Mouse (Mus musculus): ENCODE results near the gene Ddr1. TPM values are rescaled to one million over a fixed set of nuclear protein-coding genes. Genes with fewer than 3 reads are reported as not detected.

Gene Ddr1
- polyA plus RNA-seq (2015; fragmentation: Nextera tagmentation; extraction: Ambion mirVana) = 47.1 and 57.9 TPM in 2 replicates

DNA sequence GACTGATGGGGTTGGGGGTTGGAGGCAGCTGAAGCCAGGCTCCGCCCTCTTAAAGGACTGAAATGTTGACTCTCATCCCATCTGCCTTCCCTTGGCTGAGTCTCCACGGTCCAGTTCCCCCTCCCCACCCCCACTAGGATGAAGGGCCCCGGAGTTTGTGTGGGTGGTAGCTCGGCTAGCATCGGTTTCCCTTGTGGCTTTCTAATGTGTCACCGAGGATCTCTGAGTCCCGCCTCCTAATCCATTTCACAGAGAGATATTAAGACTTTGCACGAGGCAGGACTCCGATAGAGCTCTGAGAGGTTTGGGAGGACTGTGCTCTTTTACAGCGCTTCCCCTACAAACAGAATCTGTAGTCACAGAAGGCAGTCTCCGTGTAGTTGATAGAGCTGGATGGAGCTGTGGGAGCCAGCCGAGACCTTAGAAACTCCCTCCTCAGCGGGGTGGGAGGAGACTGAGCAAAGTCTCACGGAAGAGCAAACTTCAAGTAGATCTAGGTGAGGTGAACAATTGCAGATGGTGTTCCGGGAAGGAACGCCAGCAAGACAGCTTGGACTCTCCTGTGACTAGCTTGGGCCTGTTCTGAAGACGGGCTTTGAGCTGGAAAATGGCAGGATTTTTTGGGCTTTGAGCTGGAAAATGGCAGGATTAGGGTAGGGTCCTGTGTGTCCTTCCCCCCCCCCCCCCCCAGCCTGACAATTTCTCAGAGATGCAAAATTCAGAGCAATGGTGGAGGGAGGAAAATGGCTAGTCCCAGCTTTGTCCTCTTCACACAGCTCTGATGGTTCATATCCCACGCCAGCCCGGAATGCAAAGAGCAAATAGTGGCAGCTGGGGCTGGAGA lies at the start of gene Ddr1:
Gene Ddr1 (minus strand): TSS at position 1 of the 844 bp plus-strand sequence.
- ATAC-seq (ENCODE audit: low FRiP score, low read depth) = peak; percentile 49
- peaks cover 46% of the 10 kb centered on the region for H3K4me1 ChIP-seq

DNA sequence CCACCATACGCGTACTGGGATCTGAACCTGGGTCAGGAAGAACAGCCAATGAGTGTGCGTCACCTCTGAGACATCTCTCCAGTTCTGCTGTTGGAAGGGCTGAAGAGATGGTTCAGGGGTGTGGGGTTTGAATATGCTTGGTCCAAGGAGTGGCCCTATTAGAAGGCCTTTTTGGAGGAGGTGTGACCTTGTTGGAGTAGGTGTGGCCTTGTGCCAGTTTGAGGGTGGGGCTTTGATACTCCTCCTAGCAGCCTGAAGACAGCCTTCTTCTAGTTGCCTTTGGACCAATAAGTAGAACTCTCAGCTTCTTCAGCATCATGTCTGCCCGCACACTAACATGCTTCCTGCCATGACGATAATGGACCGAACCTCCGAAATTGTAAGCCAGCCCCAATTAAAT lies 49.2 kb upstream of the Ddr1 start:
- Histone ChIP-seq H3K27me3 (no peaks in the 10 kb centered on the region), H3K36me3 (no peaks in the 10 kb centered on the region), H3K4me3 (no peak overlapping the region), H3K9ac (no peak overlapping the region), H3K9me3 (no peaks in the 10 kb centered on the region), H3K4me2 (replicated peaks) (no peak overlapping the region), H3K4me1 (no peaks in the 10 kb centered on the region), H3K27ac (no peak overlapping the region)
- WGBS = 97% methylated on average over 7 of the region's 7 CpGs
- ATAC-seq (ENCODE audit: low FRiP score, low read depth) = no peak

More for the DNA sequence above, at the start of gene Ddr1:
- Histone ChIP-seq H3K4me3 (peak within 1 kb of the TSS; percentile 44), H3K27me3 (0 out of 2 replicates have a peak, but pooled peaks cover under 1% of the 10 kb centered on the region), H3K9me3 (no peaks in the 10 kb centered on the region), H3K27ac (peak within 1 kb of the TSS; percentile 89), H3K9ac (peak within 1 kb of the TSS; percentile 70), H3K4me2 (replicated peaks) (peak within 1 kb of the TSS; percentile 70), H3K36me3 (no peaks in the 10 kb centered on the region)
- 10% methylated on average over 19 of the region's 19 CpGs for whole genome bisulfite sequencing

DNA sequence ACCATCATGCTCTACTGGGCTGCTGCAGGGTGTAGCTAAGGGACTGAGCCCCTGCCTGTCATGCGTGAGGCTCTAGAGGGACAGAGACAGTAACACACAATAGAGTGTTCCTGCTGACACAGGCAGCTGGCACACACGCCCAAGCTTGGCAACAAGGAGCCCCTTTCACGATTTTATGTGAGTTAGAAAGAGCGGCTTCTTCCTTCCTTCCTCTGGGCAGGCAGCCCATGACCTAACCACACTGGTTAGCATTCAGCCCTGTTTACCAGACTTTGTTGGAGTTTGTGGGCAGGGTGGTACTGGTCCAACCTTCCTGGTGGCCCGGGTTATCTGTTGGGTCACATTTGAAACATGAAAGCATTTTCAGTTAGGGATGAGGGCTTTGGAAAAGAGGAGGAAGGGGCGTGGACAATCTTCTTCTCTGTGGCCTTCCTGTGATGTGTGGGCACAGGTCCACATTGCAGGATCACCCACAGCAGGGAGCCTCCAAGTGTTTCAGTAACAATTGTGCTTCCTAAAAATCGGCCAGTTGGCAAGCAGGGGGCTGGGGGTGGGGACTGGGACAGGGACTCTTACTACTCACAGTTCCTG lies 47.9 kb upstream of the Ddr1 start:
- no peaks in the 10 kb centered on the region for H3K27me3 ChIP-seq
- H3K4me1 ChIP-seq = no peaks in the 10 kb centered on the region
- no peak overlapping the region for H3K4me3 ChIP-seq
- H3K9ac ChIP-seq = no peak overlapping the region
- ATAC-seq (ENCODE audit: low FRiP score, low read depth) = no peak
- no peak overlapping the region for H3K27ac ChIP-seq
- no peaks in the 10 kb centered on the region for H3K9me3 ChIP-seq
- 60% methylated on average over 7 of the region's 7 CpGs for WGBS
- no peaks in the 10 kb centered on the region for H3K36me3 ChIP-seq
- H3K4me2 ChIP-seq (replicated peaks) = no peak overlapping the region

DNA sequence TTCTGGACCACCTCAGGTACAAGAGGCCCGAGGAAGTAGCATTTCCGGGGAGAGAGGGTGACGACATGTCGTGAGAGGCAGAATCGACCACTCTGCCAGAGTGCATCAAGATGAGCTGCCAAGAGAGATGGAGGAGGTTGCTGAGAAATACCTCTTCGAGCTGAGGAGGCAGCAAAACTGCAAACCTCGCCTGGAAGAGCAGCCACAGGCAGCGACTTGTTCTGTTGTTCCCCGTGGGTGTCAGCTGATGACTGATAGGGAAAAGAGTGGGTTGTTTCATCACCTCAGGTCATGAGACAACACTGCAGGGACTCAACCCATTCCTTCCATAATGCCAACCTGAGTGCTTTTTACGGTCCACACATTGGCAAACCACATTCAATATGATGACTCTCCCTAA lies 45.3 kb upstream of the Ddr1 start:
- Histone ChIP-seq H3K27me3 (no peaks in the 10 kb centered on the region), H3K9me3 (no peaks in the 10 kb centered on the region), H3K4me1 (no peaks in the 10 kb centered on the region), H3K27ac (no peak overlapping the region), H3K36me3 (no peaks in the 10 kb centered on the region), H3K4me2 (replicated peaks) (no peak overlapping the region), H3K4me3 (no peak overlapping the region), H3K9ac (no peak overlapping the region)
- no peak for ATAC-seq (ENCODE audit: low FRiP score, low read depth)
- 73% methylated on average over 10 of the region's 10 CpGs for WGBS

DNA sequence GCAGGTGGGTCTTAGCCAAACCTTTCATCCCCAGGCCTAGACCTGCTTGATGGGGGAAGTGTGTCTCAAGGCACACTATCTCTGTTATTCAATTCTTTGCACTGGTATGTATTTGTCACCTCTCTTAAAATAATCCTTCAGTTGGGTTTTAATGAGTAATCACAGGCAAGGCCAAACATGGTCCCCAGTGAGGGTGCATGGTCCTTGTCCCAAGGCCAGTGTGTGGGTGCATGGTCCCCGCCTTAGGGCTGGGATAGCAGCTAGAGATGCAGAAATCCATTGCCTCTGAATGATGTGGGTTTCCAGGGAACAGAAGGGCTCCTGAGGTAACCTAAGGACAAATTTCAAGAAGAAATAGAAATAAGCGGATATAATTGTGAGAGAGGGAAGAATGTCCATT lies 39.9 kb upstream of the Ddr1 start:
- Histone ChIP-seq H3K9ac (no peak overlapping the region), H3K4me2 (replicated peaks) (no peak overlapping the region), H3K36me3 (no peaks in the 10 kb centered on the region), H3K27ac (no peak overlapping the region), H3K4me3 (no peak overlapping the region), H3K9me3 (no peaks in the 10 kb centered on the region), H3K27me3 (peaks cover under 1% of the 10 kb centered on the region), H3K4me1 (no peaks in the 10 kb centered on the region)
- no peak for ATAC-seq (ENCODE audit: low FRiP score, low read depth)
- 93% methylated on average over 2 of the region's 2 CpGs for WGBS

DNA sequence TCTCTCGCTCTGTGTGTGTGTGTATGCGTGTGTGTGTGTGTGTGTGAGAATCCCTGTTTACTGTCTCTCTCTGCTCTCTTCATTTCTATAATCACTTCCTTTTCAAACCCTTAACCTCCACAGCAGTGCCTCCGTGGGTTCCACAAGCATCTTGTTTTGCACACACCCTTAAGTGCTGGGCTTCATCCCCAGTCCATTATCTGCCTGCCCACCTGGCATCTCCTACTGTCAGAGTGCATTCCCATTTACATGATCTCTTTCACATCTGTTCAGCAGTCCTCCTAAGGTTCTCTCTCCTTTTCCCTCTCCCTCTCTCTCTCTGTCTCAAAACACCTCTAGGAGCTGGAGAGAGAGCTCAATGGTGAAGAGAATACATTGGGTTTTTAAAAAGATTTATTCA lies 38.5 kb upstream of the Ddr1 start:
- Histone ChIP-seq H3K36me3 (no peaks in the 10 kb centered on the region), H3K27ac (no peak overlapping the region), H3K9ac (no peak overlapping the region), H3K4me3 (no peak overlapping the region), H3K4me2 (replicated peaks) (no peak overlapping the region), H3K9me3 (no peaks in the 10 kb centered on the region), H3K27me3 (peaks cover 8% of the 10 kb centered on the region), H3K4me1 (no peaks in the 10 kb centered on the region)
- ATAC-seq (ENCODE audit: low FRiP score, low read depth) = no peak
- WGBS = 77% methylated on average over 3 of the region's 3 CpGs

DNA sequence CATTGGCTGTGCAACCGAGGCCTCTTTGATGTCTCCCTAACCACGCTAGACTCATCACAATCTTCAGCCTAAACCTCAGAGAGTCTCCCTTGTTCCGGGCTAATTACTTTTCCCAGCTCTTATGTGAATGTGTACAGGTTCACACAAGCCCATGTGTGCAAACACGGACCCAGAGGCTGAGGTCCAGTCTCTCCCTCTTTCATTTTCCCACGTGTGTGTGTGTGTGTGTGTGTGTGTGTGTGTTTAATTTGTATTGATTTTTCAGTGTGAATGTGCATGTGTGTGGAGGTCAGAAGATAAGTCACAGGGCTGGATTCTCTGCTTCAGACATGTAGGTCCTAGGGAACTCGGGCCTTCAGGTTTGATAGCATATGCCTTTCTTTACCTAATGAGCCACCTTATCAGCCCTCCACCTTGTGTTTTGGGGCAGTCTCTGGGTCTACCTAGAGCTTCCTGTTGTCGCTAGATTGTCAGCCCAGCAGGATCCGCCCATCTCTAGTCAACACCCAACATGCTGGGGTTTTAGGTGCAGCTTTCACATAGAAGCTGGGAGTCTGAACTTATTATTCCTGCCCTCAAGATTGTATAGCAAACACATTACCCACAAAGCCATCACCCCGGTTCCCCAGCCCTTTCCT lies 37.3 kb upstream of the Ddr1 start:
- WGBS = 71% methylated on average over 9 of the region's 9 CpGs
- Histone ChIP-seq H3K4me2 (replicated peaks) (no peak overlapping the region), H3K27ac (no peak overlapping the region), H3K9me3 (no peaks in the 10 kb centered on the region), H3K4me1 (peaks cover 3% of the 10 kb centered on the region; the same call in 1 of the 2 replicates), H3K27me3 (peaks cover 8% of the 10 kb centered on the region), H3K4me3 (no peak overlapping the region), H3K36me3 (no peaks in the 10 kb centered on the region), H3K9ac (no peak overlapping the region)
- no peak for ATAC-seq (ENCODE audit: low FRiP score, low read depth)

DNA sequence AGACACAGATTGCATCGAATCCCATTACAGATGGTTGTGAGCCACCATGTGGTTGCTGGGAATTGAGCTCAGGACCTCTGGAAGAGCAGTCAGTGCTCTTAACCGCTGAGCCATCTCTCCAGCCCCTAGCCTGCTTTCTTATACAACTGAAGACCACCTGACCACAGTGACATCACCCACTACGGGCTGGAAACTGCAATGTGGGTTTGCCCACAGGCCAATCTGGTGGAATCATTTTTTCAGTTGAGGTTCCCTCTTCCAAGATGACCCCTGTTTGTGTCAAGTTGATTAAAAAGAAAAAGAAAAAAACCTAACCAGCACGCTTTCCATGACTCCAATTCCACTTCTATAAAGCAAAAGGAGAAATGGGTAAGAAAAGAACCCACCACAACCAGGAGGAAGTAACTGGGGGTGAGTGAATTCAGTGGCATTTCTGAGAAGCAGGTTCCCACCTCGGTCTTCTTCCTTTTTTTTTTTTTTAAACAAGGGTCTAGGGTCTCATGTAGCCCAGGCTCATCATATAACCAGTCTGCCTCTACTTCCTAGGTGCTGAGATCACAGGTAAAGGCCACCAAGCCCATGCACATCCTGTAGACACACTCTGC lies 36.0 kb upstream of the Ddr1 start:
- Histone ChIP-seq H3K27ac (no peak overlapping the region), H3K9ac (no peak overlapping the region), H3K27me3 (peaks cover 8% of the 10 kb centered on the region), H3K4me2 (replicated peaks) (no peak overlapping the region), H3K4me3 (no peak overlapping the region), H3K4me1 (peaks cover 10% of the 10 kb centered on the region; the same call in 1 of the 2 replicates), H3K36me3 (no peaks in the 10 kb centered on the region), H3K9me3 (no peaks in the 10 kb centered on the region)
- no peak for ATAC-seq (ENCODE audit: low FRiP score, low read depth)
- WGBS = 75% methylated on average over 5 of the region's 5 CpGs

DNA sequence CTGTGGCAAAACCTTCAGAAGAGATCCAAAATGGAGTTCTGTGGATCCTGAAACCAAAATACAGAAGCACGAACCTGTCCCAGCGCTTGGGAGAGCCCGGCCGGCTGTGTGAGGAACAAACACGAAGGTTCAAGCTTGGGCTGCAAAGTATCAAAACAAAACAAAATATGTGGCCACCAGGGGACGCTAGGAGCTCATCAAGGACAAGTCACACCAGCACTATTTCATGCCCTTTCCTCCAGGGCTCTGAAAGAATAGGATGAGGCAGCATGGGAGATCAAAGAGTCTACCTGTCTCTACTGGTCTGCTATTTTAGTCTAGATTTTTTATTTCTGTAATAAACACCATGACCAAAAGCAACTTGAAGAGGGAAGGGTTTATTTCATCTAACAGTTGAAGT lies 35.3 kb upstream of the Ddr1 start:
- Histone ChIP-seq H3K27ac (no peak overlapping the region), H3K4me1 (peaks cover 10% of the 10 kb centered on the region; the same call in 1 of the 2 replicates), H3K4me2 (replicated peaks) (no peak overlapping the region), H3K27me3 (peaks cover 8% of the 10 kb centered on the region), H3K9me3 (no peaks in the 10 kb centered on the region), H3K36me3 (no peaks in the 10 kb centered on the region), H3K9ac (no peak overlapping the region), H3K4me3 (no peak overlapping the region)
- ATAC-seq (ENCODE audit: low FRiP score, low read depth) = no peak
- WGBS = 10% methylated on average over 6 of the region's 6 CpGs

DNA sequence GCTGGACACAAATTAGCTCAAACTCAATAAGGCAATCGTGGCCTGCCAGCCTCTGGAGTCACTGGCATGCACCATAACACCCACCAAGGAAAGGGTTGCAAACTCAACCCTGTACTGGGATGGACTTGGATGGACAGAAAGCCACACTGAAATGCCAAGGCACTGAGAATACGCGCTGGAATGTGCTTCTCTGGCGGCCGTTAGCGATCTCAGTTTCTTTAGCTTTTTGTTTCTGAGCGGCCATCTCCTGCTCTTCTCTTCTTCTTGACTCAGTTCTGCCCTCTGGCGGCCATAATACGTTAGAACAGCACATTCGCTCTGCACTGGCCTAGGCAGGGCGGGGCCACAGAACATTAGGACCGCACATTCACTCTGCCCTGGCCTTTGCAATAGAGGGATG lies 33.3 kb upstream of the Ddr1 start:
- no peak overlapping the region for H3K27ac ChIP-seq
- ATAC-seq (ENCODE audit: low FRiP score, low read depth) = peak; percentile 62; the same call in 1 of the 2 replicates
- H3K27me3 ChIP-seq = peaks cover 8% of the 10 kb centered on the region
- no peaks in the 10 kb centered on the region for H3K36me3 ChIP-seq
- H3K4me3 ChIP-seq = no peak overlapping the region
- no peaks in the 10 kb centered on the region for H3K9me3 ChIP-seq
- 13% methylated on average over 12 of the region's 12 CpGs for WGBS
- H3K9ac ChIP-seq = no peak overlapping the region
- H3K4me1 ChIP-seq = peaks cover 10% of the 10 kb centered on the region; the same call in 1 of the 2 replicates
- peak overlapping the region; percentile 26; the same call in 1 of the 2 replicates for H3K4me2 ChIP-seq (replicated peaks)

DNA sequence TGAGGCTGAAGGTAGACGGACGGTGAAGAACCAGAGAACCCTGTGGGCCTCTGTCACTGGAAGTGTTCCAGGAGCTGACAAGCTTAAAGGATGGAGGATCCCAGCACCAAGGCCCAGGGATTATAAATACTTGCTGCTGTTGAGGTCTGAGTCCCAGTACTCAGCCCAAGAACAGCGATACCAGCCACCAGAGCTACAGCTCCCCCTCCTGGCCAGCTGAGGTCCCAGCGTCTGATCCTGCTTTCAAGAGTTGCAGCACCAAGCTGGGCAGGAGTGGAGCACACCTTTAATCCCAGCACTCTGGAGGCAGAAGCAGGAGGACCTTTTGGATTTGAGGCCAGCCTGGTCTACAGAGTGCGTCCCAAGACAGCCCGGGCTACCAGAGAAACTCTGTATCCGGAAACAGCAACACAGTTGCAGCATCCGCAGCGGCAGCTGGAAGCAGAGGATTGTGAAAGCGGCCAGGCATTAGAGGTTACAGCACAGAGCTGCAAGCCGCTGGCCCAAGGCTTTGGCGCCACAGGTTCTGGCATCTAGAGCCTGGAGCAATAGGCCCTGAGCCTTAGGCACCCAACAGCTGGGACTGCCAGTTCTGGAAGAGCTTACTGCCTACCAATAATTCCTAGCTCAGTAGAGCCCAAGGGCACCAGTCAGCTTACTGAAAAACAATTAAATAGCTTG lies 32.0 kb upstream of the Ddr1 start:
- H3K4me3 ChIP-seq = no peak overlapping the region
- H3K9me3 ChIP-seq = no peaks in the 10 kb centered on the region
- peaks cover 8% of the 10 kb centered on the region for H3K27me3 ChIP-seq
- no peak overlapping the region for H3K4me2 ChIP-seq (replicated peaks)
- ATAC-seq (ENCODE audit: low FRiP score, low read depth) = no peak
- H3K9ac ChIP-seq = no peak overlapping the region
- H3K27ac ChIP-seq = no peak overlapping the region
- no peaks in the 10 kb centered on the region for H3K36me3 ChIP-seq
- peaks cover 10% of the 10 kb centered on the region; the same call in 1 of the 2 replicates for H3K4me1 ChIP-seq
- 36% methylated on average over 12 of the region's 12 CpGs for WGBS
